Mouse (Mus musculus) regulatory T cell (primary cell): ENCODE results near the gene Ubr2.

ENCODE experiments used
- in situ Hi-C: fragments of 300-600 bp; cut with MboI, MseI; formaldehyde crosslinking; loops from one replicate; pipeline ENCODE4 v1.15.1; 2025; ENCODE audit warnings: high pct_unique_total_duplicates

Gene Ubr2

GRCm38 (mm10) chr17:46927781-46928180, 82.6 kb downstream of the Ubr2 start:
- in situ Hi-C loops = no loop called here

- in situ Hi-C loops = no loop called here
Measured at GRCm38 (mm10) chr17:46926941-46927340, 83.4 kb downstream of the Ubr2 start.

- in situ Hi-C loops = no loop called here
Measured at GRCm38 (mm10) chr17:46926192-46926591, 84.2 kb downstream of the Ubr2 start.

- in situ Hi-C loops = no loop called here
Measured at GRCm38 (mm10) chr17:46920855-46921254, 89.5 kb downstream of the Ubr2 start.

GRCm38 (mm10) chr17:46918951-46919350, 91.4 kb downstream of the Ubr2 start:
- in situ Hi-C loops = no loop called here

DNA sequence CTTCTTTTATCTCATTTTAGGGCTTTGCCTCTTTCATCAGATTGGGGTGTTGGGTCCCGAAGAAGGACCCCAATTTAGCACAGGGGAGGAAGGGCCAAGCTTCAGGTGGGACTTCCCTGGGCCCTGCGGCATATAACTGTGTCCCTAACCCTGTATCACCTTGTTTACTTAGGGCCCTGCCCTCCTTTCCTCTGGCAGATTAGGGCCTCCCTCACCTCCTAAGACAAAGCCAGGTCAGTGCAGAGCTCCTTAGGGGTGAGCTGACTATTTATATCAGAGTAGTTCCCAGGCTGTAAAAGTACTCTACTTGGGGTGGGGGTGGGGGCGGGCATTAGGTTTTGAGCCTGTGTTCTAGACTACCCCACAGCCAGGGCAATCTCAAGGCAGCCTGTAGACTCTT, 95.2 kb downstream of the Ubr2 start:
- in situ Hi-C loops = no loop called here

GRCm38 (mm10) chr17:46912331-46912730, 98.0 kb downstream of the Ubr2 start:
- in situ Hi-C loops = no loop called here

GRCm38 (mm10) chr17:46910186-46910585, 100.2 kb downstream of the Ubr2 start, which contains the start of gene Prph2:
Gene Prph2 (plus strand): TSS chr17:46910459.
- in situ Hi-C loops = no loop called here

GRCm38 (mm10) chr17:46903876-46904490, 106.4 kb downstream of the Ubr2 start:
- in situ Hi-C loops = no loop called here

DNA sequence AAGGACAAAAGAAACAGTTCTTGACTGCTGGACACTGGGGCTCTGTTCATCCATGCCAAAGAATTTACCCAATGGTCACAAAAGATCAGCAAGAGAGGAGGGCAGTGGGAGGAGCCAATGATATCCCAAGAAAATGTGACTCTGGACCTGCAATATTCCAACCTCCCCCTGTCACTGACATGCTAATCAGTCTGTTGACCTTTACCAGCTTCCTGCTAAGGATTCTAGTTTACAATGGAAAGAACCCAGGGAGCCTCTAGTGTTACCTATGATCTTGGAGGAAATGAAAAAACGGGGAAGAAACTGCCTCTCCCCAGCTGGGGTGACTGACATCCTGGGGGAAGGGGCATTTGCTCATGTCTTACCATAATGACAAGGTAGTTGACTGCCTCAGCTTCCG, 109.4 kb downstream of the Ubr2 start:
- in situ Hi-C loops = no loop called here

- in situ Hi-C loops = no loop called here
Measured at GRCm38 (mm10) chr17:46897221-46897950, 113.0 kb downstream of the Ubr2 start.

DNA sequence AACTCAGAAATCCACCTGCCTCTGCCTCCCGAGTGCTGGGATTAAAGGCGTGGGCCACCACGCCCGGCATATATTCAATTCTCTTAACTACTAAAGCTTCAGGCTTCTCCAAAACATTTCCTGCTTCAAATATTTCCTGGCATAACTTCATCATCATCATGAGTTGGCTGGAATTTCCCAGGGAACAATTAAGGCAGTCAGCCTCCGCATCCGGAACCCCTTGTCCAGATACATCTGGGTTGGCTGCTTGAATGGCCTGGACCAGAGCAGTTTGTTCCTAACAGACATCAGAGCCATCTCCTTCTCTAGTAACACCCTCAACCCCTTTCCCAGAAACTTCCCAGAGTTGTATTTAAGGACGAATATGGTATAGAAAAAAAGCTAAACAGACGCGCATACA, 114.9 kb downstream of the Ubr2 start:
- in situ Hi-C loops = no loop called here

- in situ Hi-C loops = no loop called here
Measured at GRCm38 (mm10) chr17:46890843-46891594, 119.3 kb downstream of the Ubr2 start.

- in situ Hi-C loops = no loop called here
Measured at GRCm38 (mm10) chr17:46890116-46890815, 120.1 kb downstream of the Ubr2 start, which contains the start of gene Tbcc. Gene Tbcc (plus strand): TSS chr17:46890684.

GRCm38 (mm10) chr17:46889450-46890084, 120.8 kb downstream of the Ubr2 start:
- in situ Hi-C loops = loop anchor here (5.0 kb wide), 1 partner anchor 107 kb away; the partner anchor contains the start of gene Rpl7l1

DNA sequence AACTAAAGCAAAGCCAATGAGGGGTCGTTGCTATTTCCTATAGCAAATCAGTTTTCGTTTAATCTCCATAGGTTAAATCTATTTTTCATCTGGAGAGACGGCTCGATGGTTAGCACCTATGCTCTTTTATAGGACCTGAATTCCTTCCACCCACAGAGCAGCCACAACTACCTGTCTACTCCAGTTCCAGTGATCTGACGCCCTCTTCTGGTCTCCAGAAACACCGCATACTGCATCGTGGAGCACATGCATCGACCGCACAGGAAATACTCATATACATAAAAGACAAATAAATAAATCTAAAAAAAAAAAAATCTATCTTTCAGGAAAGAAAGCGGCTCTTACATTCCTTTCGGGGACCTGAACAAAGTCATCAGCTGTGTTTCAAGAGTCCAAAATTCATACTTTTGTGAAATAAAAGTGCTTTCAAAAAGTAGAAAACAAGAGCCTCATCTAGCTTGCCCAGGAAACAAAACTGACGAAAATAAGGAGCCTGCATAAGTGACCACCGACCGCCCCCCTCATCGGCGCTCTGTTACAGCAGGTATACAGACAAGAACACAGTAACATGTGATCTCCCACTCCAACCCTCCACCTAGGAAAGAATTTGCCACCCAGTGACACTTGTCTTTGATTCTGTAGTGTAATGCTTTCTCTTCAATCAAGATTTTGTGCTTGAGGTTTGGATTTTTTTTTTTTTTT, 121.7 kb downstream of the Ubr2 start:
- in situ Hi-C loops = loop anchor here (5.0 kb wide), 1 partner anchor 106 kb away; the partner anchor contains the start of gene Rpl7l1

- in situ Hi-C loops = loop anchor here (5.0 kb wide), 1 partner anchor 104 kb away; the partner anchor contains the start of gene Rpl7l1
Measured at GRCm38 (mm10) chr17:46885910-46886643, 124.3 kb downstream of the Ubr2 start.

- in situ Hi-C loops = loop anchor here (5.0 kb wide), 1 partner anchor 103 kb away; the partner anchor contains the start of gene Rpl7l1
Measured at GRCm38 (mm10) chr17:46885218-46885909, 125.0 kb downstream of the Ubr2 start.

DNA sequence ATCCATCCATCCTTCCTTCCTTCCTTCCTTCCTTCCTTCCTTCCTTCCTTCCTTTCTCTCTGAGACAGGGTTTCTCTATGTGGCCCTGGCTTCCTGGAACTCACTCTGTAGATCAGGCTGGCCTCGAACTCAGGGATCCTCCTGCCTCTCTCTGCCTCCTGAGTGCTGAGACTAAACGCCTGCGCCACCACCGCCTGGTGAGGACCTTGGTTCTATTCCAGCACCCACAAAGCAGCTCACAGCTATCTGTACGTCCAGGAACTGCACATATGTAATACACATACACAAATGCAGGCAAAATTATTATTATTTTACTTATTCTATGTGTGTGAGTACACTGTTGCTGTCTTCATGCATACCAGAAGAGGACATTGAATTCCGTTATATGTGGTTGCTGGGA, 125.6 kb downstream of the Ubr2 start:
- in situ Hi-C loops = loop anchor here (5.0 kb wide), 1 partner anchor 102 kb away; the partner anchor contains the start of gene Rpl7l1
